Mouse (Mus musculus): ENCODE measurements at regions not wholly inside any gene's neighbourhood (a gene's known extent, or its start where the extent isn't known, plus 50 kb on each side); places are given as distances from the start of the nearest gene placed in this dataset.
A peak's percentile ranks its signal among the peaks of the same experiment; 100 is the strongest.
"Not testable (repeated sequence)": the region's sequence is repeated elsewhere in the genome, so short reads cannot be mapped to it uniquely, and the experiment has no call there.

- 70% methylated on average over 2 of the region's 2 CpGs for WGBS
- not testable (repeated sequence) for H3K9me3 ChIP-seq (ENCODE audit: low read length); H3K4me2 ChIP-seq (ENCODE audit: low read depth, low read length, poor library complexity, severe bottlenecking); H3K9ac ChIP-seq (replicated peaks; ENCODE audit: low read length, poor library complexity, severe bottlenecking); H3K36me3 ChIP-seq (ENCODE audit: insufficient read depth, low read length); H3K4me1 ChIP-seq (ENCODE audit: insufficient read depth, low read length); H3K27ac ChIP-seq (ENCODE audit: low read depth, low read length); H3K4me3 ChIP-seq (ENCODE audit: low read depth, low read length); DNase-seq (ENCODE audit: low spot score); ATAC-seq (ENCODE audit: low FRiP score); H3K27me3 ChIP-seq (ENCODE audit: insufficient read depth, low read length)
Observed at GRCm38 (mm10) chr3:44298166-44298565, 1080.0 kb upstream of the Pcdh10 start.

- Histone ChIP-seq H3K36me3 (ENCODE audit: insufficient read depth, low read length) (no peaks in the 10 kb centered on the region), H3K27me3 (ENCODE audit: insufficient read depth, low read length) (no peaks in the 10 kb centered on the region), H3K4me3 (ENCODE audit: low read depth, low read length) (no peak overlapping the region), H3K9me3 (ENCODE audit: low read length) (no peaks in the 10 kb centered on the region), H3K27ac (ENCODE audit: low read depth, low read length) (no peak overlapping the region), H3K9ac (replicated peaks; ENCODE audit: low read length, poor library complexity, severe bottlenecking) (no peak overlapping the region), H3K4me2 (ENCODE audit: low read depth, low read length, poor library complexity, severe bottlenecking) (no peak overlapping the region), H3K4me1 (ENCODE audit: insufficient read depth, low read length) (no peaks in the 10 kb centered on the region)
- TF ChIP-seq CTCF (IDR thresholded peaks at IDR 0.05) = no peak
- 28% methylated on average over 2 of the region's 2 CpGs for WGBS
- ATAC-seq (ENCODE audit: low FRiP score) = peak; percentile 58; the same call in 1 of the 2 replicates
- no peak for DNase-seq (ENCODE audit: low spot score)
Observed at GRCm38 (mm10) chr3:44301077-44301476, 1077.1 kb upstream of the Pcdh10 start.

- Histone ChIP-seq H3K27me3 (ENCODE audit: insufficient read depth, low read length) (no peaks in the 10 kb centered on the region), H3K4me3 (ENCODE audit: low read depth, low read length) (no peak overlapping the region), H3K4me1 (ENCODE audit: insufficient read depth, low read length) (no peaks in the 10 kb centered on the region), H3K27ac (ENCODE audit: low read depth, low read length) (no peak overlapping the region), H3K4me2 (ENCODE audit: low read depth, low read length, poor library complexity, severe bottlenecking) (no peak overlapping the region), H3K9ac (replicated peaks; ENCODE audit: low read length, poor library complexity, severe bottlenecking) (no peak overlapping the region), H3K9me3 (ENCODE audit: low read length) (no peaks in the 10 kb centered on the region), H3K36me3 (ENCODE audit: insufficient read depth, low read length) (no peaks in the 10 kb centered on the region)
- ATAC-seq (ENCODE audit: low FRiP score) (no peak), DNase-seq (ENCODE audit: low spot score) (no peak)
- no peak for TF ChIP-seq CTCF (IDR thresholded peaks at IDR 0.05)
Observed at GRCm38 (mm10) chr3:44323205-44323604, 1055.0 kb upstream of the Pcdh10 start.
